Mouse (Mus musculus): Measurements from ENCODE around the gene Lsr. TPM values are rescaled to one million over a fixed set of nuclear protein-coding genes. Genes with fewer than 3 reads are reported as not detected.

The Lsr gene
- polyA plus RNA-seq, 1 experiment from 2014 or later: 37.1 TPM

GRCm38 (mm10) chr7:30958866-30959487 lies 14.3 kb downstream of the Lsr start:
- H3K4me3 ChIP-seq: no peak overlapping the region

GRCm38 (mm10) chr7:30958109-30958865 lies 15.0 kb downstream of the Lsr start:
- Histone ChIP-seq H3K27me3 (no peaks in the 10 kb centered on the region), H3K4me2 (peak overlapping the region; percentile 60), H3K27ac (peak overlapping the region; percentile 99), H3K4me1 (peaks cover 23% of the 10 kb centered on the region), H3K36me3 (peaks cover 28% of the 10 kb centered on the region), H3K9ac (peak overlapping the region; percentile 99), H3K4me3 (peak overlapping the region; percentile 92), H3K9me3 (no peaks in the 10 kb centered on the region)
- WGBS: 72% methylated on average over 28 of the region's 28 CpGs
- no peak for ATAC-seq (ENCODE audit: insufficient number of reproducible peaks, low FRiP score, low TSS enrichment, low read depth)

More at GRCm38 (mm10) chr7:30958866-30959487, 14.3 kb downstream of the Lsr start:
- WGBS: 94% methylated on average over 9 of the region's 9 CpGs
- H3K4me1 ChIP-seq: peaks cover 23% of the 10 kb centered on the region
- no peak for ATAC-seq (ENCODE audit: insufficient number of reproducible peaks, low FRiP score, low TSS enrichment, low read depth)
- H3K36me3 ChIP-seq: peaks cover 21% of the 10 kb centered on the region
- H3K9ac ChIP-seq: no peak overlapping the region
- H3K9me3 ChIP-seq: no peaks in the 10 kb centered on the region
- H3K27me3 ChIP-seq: no peaks in the 10 kb centered on the region
- no peak overlapping the region for H3K27ac ChIP-seq
- H3K4me2 ChIP-seq: no peak overlapping the region

DNA sequence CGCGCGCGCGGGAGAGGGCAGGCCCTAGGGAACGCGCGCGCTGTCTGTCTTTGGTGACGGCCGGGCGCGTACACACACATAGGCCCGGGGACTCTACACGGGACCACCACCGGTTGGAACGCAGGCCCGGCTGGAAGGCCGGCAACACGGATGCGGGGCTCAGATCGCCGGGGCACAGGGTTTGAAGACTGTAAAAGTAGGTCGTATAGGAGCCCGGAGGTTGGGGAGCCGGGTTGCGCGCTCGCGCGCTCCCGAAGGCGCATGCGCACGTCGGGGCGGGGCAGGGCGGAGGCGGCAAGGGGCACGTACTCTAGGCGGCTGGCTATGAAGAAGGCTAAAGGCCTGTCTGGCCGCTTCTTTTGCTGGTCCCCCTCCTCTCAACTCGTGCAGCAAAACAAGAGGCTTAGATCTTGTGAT lies 15.9 kb downstream of the Lsr start:
- Histone ChIP-seq H3K4me3 (peak overlapping the region; percentile 92), H3K27ac (peak overlapping the region; percentile 99), H3K9ac (peak overlapping the region; percentile 99), H3K9me3 (no peaks in the 10 kb centered on the region), H3K4me1 (peaks cover 23% of the 10 kb centered on the region), H3K36me3 (peaks cover 37% of the 10 kb centered on the region), H3K27me3 (no peaks in the 10 kb centered on the region), H3K4me2 (peak overlapping the region; percentile 60)
- under 1% methylated on average over 43 of the region's 43 CpGs for WGBS
- ATAC-seq (ENCODE audit: insufficient number of reproducible peaks, low FRiP score, low TSS enrichment, low read depth): peak; percentile 73

DNA sequence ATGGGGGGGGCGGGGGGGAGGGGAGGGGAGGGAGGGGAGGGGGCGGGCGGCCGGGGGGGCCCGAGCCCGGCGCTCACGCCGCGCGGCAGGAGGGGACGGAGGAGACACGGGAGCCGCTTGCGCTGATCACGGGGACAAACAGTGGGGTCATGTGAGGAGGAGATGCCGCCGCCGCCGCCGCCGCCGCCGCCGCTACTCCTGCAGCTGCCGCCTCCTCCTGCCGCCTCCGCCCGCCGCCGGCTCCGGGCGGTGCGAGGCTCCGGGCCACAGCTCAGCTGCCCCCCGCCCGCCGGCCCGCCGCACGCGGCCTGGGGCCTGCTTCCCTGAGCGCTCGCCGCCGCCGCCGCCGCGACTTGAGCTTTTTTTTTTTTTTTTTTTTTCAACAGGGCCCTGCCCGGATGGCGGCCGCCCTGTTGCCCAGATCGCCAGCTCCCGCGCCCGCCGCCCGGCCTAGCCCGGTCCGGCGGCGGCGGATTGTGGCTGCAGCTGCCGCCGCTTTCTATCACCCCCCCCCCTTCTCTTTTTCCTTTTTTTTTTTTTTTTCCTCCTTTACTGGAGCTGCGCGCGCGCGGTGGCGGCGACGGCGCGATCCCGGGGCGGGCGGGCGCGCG lies 16.4 kb downstream of the Lsr start, which contains the start of gene Usf2:
Usf2 (minus strand) TSS at position 48 of the 611 bp plus-strand sequence.
- peaks cover 42% of the 10 kb centered on the region for H3K36me3 ChIP-seq
- peak; percentile 61 for ATAC-seq (ENCODE audit: insufficient number of reproducible peaks, low FRiP score, low TSS enrichment, low read depth)
- under 1% methylated on average over 29 of the region's 82 CpGs for WGBS

GRCm38 (mm10) chr7:30956357-30956751 lies 16.9 kb downstream of the Lsr start:
- peak; percentile 1; the same call in 1 of the 2 replicates for ATAC-seq (ENCODE audit: insufficient number of reproducible peaks, low FRiP score, low TSS enrichment, low read depth)
- Histone ChIP-seq H3K36me3 (peaks cover 46% of the 10 kb centered on the region), H3K4me1 (peaks cover 23% of the 10 kb centered on the region), H3K27ac (peak overlapping the region; percentile 99), H3K4me3 (peak overlapping the region; percentile 92), H3K9me3 (no peaks in the 10 kb centered on the region), H3K9ac (peak overlapping the region; percentile 99), H3K4me2 (peak overlapping the region; percentile 84), H3K27me3 (no peaks in the 10 kb centered on the region)
- WGBS: under 1% methylated on average over 28 of the region's 49 CpGs

More for the DNA sequence above, 16.4 kb downstream of the Lsr start, which contains the start of gene Usf2:
- Histone ChIP-seq H3K4me2 (peak within 1 kb of the TSS; percentile 84), H3K27me3 (no peaks in the 10 kb centered on the region), H3K9me3 (no peaks in the 10 kb centered on the region), H3K27ac (peak within 1 kb of the TSS; percentile 99), H3K4me1 (peaks cover 23% of the 10 kb centered on the region), H3K9ac (peak within 1 kb of the TSS; percentile 99), H3K4me3 (peak within 1 kb of the TSS; percentile 92)

DNA sequence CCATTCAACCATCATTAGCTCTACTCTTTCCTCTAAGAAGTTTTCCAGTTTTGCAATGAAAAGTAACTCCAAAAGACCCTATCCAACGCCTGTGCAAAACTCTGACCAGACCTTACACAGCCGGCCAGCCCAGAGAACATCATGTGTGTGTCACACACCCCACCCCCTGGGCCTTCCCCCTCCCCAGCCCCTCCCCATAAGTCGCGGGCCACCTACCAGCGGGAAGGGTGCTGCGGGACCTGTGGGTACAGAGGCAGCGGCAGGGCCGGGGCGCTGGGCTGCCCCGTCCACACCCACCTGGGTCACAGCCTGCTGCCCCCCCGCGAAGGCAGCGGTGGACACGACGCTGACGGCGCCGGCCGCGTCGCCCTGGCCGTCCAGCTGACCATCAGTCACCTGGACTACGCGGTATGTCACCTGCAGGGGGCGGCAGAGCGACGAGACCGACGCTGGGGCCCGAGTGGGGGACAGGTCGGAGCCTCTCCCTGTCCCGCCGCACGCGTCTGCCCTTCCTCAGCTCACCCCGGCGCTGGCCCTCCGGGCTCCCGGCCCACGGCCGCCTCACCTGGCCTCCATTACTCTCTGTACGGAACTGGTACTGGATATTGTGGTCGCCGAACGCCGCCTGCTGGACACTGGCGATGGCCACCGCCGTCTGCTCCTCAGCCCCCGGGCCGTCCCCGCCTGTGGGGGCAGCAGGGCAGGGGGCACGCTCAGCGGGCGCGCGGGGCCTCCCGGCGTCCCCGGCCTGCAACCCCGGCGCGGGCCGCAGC lies 17.5 kb downstream of the Lsr start:
- Histone ChIP-seq H3K9ac (peak overlapping the region; percentile 99), H3K9me3 (no peaks in the 10 kb centered on the region), H3K4me3 (peak overlapping the region; percentile 92), H3K4me1 (peaks cover 23% of the 10 kb centered on the region), H3K4me2 (peak overlapping the region; percentile 84), H3K36me3 (peaks cover 51% of the 10 kb centered on the region), H3K27ac (peak overlapping the region; percentile 99), H3K27me3 (no peaks in the 10 kb centered on the region)
- WGBS: under 1% methylated on average over 53 of the region's 64 CpGs
- ATAC-seq (ENCODE audit: insufficient number of reproducible peaks, low FRiP score, low TSS enrichment, low read depth): peak; percentile 74

GRCm38 (mm10) chr7:30954971-30955520 lies 18.2 kb downstream of the Lsr start:
- H3K27me3 ChIP-seq: no peaks in the 10 kb centered on the region
- peak overlapping the region; percentile 84; the same call in 1 of the 2 replicates for H3K4me2 ChIP-seq
- no peaks in the 10 kb centered on the region for H3K9me3 ChIP-seq
- H3K4me1 ChIP-seq: peaks cover 23% of the 10 kb centered on the region
- WGBS: 83% methylated on average over 12 of the region's 12 CpGs
- H3K9ac ChIP-seq: no peak overlapping the region
- H3K27ac ChIP-seq: no peak overlapping the region
- H3K36me3 ChIP-seq: peaks cover 58% of the 10 kb centered on the region
- peak overlapping the region; percentile 92 for H3K4me3 ChIP-seq
- ATAC-seq (ENCODE audit: insufficient number of reproducible peaks, low FRiP score, low TSS enrichment, low read depth): no peak

DNA sequence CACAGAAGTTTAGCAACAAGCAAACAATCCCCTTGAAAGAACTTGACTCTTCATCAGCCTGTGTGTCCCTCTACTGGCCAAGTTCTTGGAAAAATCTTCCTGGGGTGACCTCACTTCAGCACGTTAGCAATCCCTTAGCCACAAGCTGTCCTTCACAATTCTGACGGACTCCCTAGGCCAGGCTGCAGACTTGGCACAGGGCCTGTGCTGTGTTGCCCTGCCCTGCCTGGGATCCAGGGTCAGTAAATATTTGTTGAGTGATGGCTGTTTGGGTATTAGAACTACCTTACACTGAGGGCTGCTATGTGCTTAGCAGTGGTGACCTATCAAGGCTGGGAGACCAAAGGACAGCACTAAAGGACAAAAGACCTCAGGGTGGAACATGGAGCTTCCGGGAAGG lies 19.2 kb downstream of the Lsr start:
- H3K9ac ChIP-seq: no peak overlapping the region
- ATAC-seq (ENCODE audit: insufficient number of reproducible peaks, low FRiP score, low TSS enrichment, low read depth): no peak
- 88% methylated on average over 3 of the region's 3 CpGs for WGBS

GRCm38 (mm10) chr7:30953459-30953858 lies 19.8 kb downstream of the Lsr start:
- Histone ChIP-seq H3K36me3 (peaks cover 64% of the 10 kb centered on the region), H3K9ac (0 out of 2 replicates have a peak overlapping the region, but pooled peaks have one; percentile 17), H3K4me2 (no peak overlapping the region), H3K27ac (no peak overlapping the region), H3K27me3 (no peaks in the 10 kb centered on the region), H3K4me1 (peaks cover 17% of the 10 kb centered on the region), H3K9me3 (no peaks in the 10 kb centered on the region), H3K4me3 (no peak overlapping the region)
- 81% methylated on average over 6 of the region's 6 CpGs for whole genome bisulfite sequencing
- no peak for ATAC-seq (ENCODE audit: insufficient number of reproducible peaks, low FRiP score, low TSS enrichment, low read depth)

More for the DNA sequence above, 19.2 kb downstream of the Lsr start:
- no peak overlapping the region for H3K4me3 ChIP-seq
- no peak overlapping the region for H3K27ac ChIP-seq
- peaks cover 64% of the 10 kb centered on the region for H3K36me3 ChIP-seq
- H3K4me1 ChIP-seq: peaks cover 23% of the 10 kb centered on the region
- H3K9me3 ChIP-seq: no peaks in the 10 kb centered on the region
- no peaks in the 10 kb centered on the region for H3K27me3 ChIP-seq
- no peak overlapping the region for H3K4me2 ChIP-seq

GRCm38 (mm10) chr7:30952441-30953265 lies 20.6 kb downstream of the Lsr start:
- no peaks in the 10 kb centered on the region for H3K27me3 ChIP-seq
- H3K4me1 ChIP-seq: peaks cover 10% of the 10 kb centered on the region; the same call in 1 of the 2 replicates
- no peak overlapping the region for H3K27ac ChIP-seq
- no peaks in the 10 kb centered on the region for H3K9me3 ChIP-seq
- no peak overlapping the region for H3K4me3 ChIP-seq
- no peak for ATAC-seq (ENCODE audit: insufficient number of reproducible peaks, low FRiP score, low TSS enrichment, low read depth)
- peaks cover 61% of the 10 kb centered on the region for H3K36me3 ChIP-seq
- H3K9ac ChIP-seq: no peak overlapping the region
- 92% methylated on average over 16 of the region's 16 CpGs for WGBS
- no peak overlapping the region for H3K4me2 ChIP-seq

All from limb, embryonic 15.5 days (tissue).